Mouse (Mus musculus) skeletal muscle tissue, postnatal 0 days (tissue): Measurements from ENCODE around the gene P2ry6. TPM values are rescaled to one million over a fixed set of nuclear protein-coding genes. Genes with fewer than 3 reads are reported as not detected.

ENCODE experiments used
- polyA plus RNA-seq: library from polyadenylated mRNA; unstranded; fragments of >200 nt; fragmentation: Nextera tagmentation; extraction: Ambion mirVana; gene quantifications from 2 replicates; pipeline ENCODE4 v1.2.1, GENCODE M21; 2015

Gene P2ry6
- polyA plus RNA-seq: 5.5 and 8.0 TPM in 2 replicates

DNA sequence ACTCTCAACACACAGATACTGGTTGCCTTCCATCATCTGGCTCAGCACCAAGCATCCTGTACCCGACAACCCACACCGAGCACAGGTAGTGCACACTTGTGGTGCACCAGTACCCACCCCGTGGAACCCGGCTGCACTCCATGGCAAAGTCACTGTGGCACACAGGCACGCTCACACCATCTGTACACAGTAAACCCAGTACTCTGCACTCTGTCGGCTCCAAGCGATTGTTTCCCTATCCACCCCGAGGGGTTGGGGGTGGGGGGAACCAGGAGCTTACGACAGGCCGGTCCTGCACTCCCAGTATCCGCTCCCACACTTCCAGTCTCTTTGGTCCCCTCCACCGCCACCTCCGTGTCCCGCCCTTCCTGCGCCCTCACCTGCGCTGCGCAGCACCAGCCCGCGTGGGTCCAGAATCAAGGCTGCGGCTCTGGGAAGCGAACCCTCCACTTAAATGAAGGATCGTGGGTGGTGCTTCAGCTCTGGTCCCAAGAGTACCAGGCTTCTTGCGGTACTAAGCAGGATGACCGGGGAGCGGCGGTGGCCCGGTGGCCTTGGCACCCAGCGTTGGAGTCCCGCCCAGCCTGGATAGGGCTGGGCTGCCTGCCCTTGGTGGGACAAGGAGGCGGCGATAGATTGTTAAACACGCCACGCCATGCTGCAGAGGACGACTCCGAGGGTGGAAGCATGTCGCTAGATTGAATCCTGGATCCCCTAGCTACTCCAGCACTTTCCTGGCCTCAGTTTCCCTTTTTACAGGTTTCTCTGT, at the start of gene P2ry6:
P2ry6 (minus strand) TSS at position 515 of the 769 bp plus-strand sequence.

DNA sequence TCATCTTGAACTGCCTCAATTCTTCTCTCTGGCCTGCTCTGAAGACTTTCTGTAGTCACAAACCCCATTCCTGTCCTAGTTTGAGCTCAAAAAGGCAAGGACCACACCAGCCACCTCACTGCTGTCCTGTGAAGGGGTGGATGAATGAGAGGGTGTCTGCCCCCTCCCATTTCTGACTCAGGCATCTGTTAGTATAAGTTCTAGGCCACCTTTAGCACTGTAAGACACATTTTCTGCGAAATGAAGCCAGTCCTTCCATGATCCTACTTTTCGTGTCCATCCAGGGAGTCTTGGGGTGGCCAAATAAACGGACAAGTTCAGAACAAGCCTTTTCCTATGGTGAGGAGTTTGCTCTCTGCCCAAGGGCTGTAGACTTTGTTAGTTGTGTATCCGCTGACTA, 38.1 kb upstream of the P2ry6 start, which contains the start of gene P2ry2:
P2ry2 (minus strand) TSS at position 326 of the 400 bp plus-strand sequence.

DNA sequence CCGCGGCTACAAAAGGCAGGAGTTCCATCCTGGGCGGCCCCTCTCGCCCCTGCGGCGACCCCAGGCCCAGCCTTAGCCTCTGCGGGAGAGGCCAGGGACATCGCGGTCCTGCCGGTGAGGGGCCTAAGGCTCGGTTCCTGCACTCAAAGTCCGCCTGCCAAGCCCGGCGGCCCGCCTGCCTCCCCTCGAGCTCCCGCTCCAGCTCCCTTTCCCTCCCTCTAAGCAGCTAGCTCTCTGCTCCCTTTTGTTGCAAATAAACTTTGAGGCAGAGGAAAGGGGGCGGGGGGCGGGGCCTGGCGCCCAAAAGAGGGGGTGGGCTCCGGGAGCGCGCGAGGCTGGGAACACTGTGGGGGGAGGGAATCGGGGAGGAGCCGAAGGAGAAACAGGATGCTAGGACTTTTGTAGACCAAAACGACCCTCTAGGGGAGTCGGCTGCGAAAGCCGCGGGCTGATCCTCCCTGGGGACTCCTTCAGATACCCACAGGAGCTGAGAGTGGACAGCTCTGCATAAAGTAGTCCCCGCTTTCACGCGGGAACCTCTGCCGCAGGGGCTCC, 42.4 kb downstream of the P2ry6 start, which contains the start of gene Arhgef17:
Arhgef17 (minus strand) TSS at position 182 of the 555 bp plus-strand sequence.

Other genes with a start within 250 kb of the P2ry6 start
- gene Relt, start 111.2 kb downstream of the P2ry6 start, polyA plus RNA-seq: 5.3 and 5.4 TPM in 2 replicates
- gene Arhgef17, start 42.5 kb downstream of the P2ry6 start, polyA plus RNA-seq: 5.1 and 5.4 TPM in 2 replicates
- 5.0 and 5.7 TPM in 2 replicates for gene P2ry2, start 38.2 kb upstream of the P2ry6 start, polyA plus RNA-seq
- gene Fchsd2, start 118.2 kb upstream of the P2ry6 start, polyA plus RNA-seq: 6.6 and 6.8 TPM in 2 replicates